Mouse (Mus musculus) limb, embryonic 10.5 days (tissue): ENCODE measurements around the gene Radil. TPM values are rescaled to one million over a fixed set of nuclear protein-coding genes. Genes with fewer than 3 reads are reported as not detected.

Experiments
- DNase-seq: peaks from one replicate; pipeline ENCODE4 v3.0.0-alpha.2; 2017; ENCODE audit warnings: low spot score
- H3K27ac ChIP-seq: fragments of 300-500 bp; sonication (generic); 2 replicates; pipeline ENCODE4 v1.5.1; 2016; ENCODE audit warnings: mild to moderate bottlenecking
- H3K27me3 ChIP-seq: fragments of 300-500 bp; sonication (generic); 2 replicates; pipeline ENCODE4 v1.6.1; 2016; ENCODE audit warnings: low read depth, mild to moderate bottlenecking; ENCODE audit not compliant: poor library complexity, severe bottlenecking
- H3K36me3 ChIP-seq: fragments of 300-500 bp; sonication (generic); 2 replicates; pipeline ENCODE4 v1.6.1; 2016; ENCODE audit warnings: mild to moderate bottlenecking, moderate library complexity
- H3K4me1 ChIP-seq: fragments of 300-500 bp; sonication (generic); 2 replicates; pipeline ENCODE4 v1.6.1; 2016
- H3K4me3 ChIP-seq: fragments of 300-500 bp; sonication (generic); 2 replicates; pipeline ENCODE4 v1.5.1; 2016; ENCODE audit warnings: mild to moderate bottlenecking, moderate library complexity
- H3K9me3 ChIP-seq: fragments of 300-500 bp; sonication (generic); replicated peaks from 2 replicates; pipeline ENCODE4 v1.6.1; 2016; ENCODE audit warnings: mild to moderate bottlenecking
- WGBS: fragments of 180-500 bp; shearing (Covaris S2); methylation state at CpG from one replicate; pipeline ENCODE4 v1.1.7; 2016; 5-methylcytosine and 5-hydroxymethylcytosine counted together
- polyA plus RNA-seq: library from polyadenylated mRNA; unstranded; fragments of >200 nt; fragmentation: Nextera tagmentation; extraction: Ambion mirVana; gene quantifications from 2 replicates; pipeline ENCODE4 v1.2.1, GENCODE M21; 2016

Gene Radil
- polyA plus RNA-seq: 1.8 and 2.6 TPM in 2 replicates

DNA sequence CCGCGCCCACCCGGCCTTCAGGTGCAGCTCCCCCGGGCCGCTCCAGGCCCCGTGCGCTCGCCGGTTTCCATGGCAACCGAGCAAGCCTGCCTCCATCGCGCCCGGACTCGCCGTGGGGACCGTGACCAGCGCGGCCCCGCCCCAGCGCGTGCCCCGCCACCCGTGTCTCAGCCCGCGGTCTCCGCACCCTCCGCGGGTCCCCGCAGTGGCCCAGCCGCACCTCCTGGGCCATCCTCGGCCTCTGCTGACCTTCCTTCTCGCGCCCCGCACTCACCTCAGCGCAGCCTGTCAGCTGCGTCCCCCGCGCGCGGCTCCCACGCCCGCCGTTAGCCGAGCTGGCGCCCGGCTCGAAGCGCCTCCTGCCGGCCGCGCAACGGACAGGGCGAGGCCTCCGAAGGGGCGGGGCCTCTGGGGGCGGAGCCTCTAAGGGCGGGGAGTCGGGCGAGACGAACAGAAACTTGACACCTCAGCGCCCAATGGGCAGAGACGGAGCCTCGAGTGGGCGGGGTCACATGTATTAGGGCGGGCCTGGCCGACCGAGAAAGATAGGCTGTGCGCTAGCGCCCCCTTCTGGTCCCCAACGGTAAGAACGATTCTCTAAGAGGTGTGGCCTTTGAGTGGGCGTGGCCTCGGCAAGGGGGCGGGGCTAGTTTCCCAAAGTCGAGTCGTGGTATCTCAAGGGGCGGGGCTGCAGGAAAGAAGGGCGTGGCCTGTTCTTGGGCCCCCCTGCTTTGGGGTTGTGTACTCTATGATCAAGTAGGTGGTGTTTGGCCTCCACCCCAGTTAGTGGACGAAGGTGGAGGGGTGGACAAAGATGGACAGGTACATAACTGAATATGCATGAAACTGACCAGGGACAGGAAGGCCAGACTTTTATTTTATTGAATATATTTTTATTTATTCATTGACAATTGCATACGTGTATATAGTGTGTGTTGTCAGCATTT, at the start of gene Radil:
Gene Radil (minus strand): TSS at position 393 of the 947 bp plus-strand sequence.
- H3K4me3 ChIP-seq: peak within 1 kb of the TSS; percentile 67
- 0 out of 2 replicates have a peak, but pooled peaks cover 11% of the 10 kb centered on the region for H3K27me3 ChIP-seq
- peak; percentile 97 for DNase-seq
- peaks cover 30% of the 10 kb centered on the region for H3K4me1 ChIP-seq
- peak within 1 kb of the TSS; percentile 78 for H3K27ac ChIP-seq
- no peaks in the 10 kb centered on the region for H3K36me3 ChIP-seq
- no peaks in the 10 kb centered on the region for H3K9me3 ChIP-seq
- 3% methylated on average over 80 of the region's 80 CpGs for WGBS

DNA sequence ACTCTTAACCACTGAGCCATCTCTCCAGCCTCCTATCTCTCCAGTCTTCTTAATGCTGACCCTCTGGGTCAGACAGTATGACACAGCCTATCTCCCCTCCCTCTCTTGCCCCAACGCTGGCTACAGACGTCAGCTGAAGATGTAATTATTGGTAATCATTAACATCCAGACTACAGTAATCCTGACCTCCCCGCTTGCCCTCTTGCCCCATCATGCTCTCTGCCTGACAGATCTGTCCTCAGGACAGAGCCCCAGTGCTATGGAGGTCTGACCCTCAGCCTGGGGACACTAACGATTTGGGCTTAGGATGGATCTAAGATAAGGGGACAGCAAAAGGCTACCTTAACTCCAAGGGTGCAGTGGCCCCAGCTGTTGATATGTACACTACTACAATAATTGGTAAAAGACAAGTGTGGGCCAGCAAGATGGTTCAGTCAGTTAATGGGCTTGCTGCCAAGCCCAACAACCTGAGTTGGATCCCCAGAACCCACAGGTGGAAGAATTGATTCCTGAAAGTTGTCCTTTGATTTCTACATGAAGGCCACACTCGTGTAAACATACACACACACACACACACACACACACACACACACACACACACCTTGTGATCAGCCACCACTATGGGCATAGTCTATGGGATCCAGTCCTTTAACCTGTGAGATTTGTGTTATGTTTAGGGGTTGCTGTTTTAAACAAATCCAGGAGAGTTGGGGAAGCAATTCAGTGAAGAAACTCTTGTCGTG, 46.9 kb upstream of the Radil start:
- WGBS: 75% methylated on average over 6 of the region's 6 CpGs
- DNase-seq: no peak
- H3K9me3 ChIP-seq: no peaks in the 10 kb centered on the region
- peaks cover 9% of the 10 kb centered on the region for H3K4me1 ChIP-seq
- no peaks in the 10 kb centered on the region for H3K36me3 ChIP-seq
- no peak overlapping the region for H3K27ac ChIP-seq
- no peaks in the 10 kb centered on the region for H3K27me3 ChIP-seq
- no peak overlapping the region for H3K4me3 ChIP-seq

DNA sequence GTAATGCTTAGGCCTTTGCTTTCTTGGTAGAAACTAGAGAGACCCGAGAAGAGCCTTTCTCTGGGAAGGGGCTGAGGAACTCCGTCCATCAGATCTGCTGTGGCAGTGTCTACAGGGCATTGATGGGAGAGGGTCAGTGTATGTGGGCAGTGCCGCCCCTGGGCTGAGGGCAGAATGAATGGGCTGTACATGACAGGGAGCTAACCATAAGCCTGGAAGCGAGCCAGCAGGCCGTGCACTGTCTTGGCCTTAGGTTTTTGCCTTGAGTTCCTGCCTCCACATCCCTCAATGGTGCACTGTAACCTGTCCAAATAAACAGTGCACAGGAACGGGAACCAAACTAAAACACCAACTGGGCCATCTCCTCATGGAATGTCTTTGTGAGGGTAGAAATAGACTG, 45.8 kb upstream of the Radil start:
- Histone ChIP-seq H3K4me1 (peaks cover 13% of the 10 kb centered on the region), H3K9me3 (no peaks in the 10 kb centered on the region), H3K36me3 (no peaks in the 10 kb centered on the region), H3K27ac (no peak overlapping the region), H3K4me3 (no peak overlapping the region), H3K27me3 (no peaks in the 10 kb centered on the region)
- no peak for DNase-seq
- WGBS: 89% methylated on average over 6 of the region's 6 CpGs

DNA sequence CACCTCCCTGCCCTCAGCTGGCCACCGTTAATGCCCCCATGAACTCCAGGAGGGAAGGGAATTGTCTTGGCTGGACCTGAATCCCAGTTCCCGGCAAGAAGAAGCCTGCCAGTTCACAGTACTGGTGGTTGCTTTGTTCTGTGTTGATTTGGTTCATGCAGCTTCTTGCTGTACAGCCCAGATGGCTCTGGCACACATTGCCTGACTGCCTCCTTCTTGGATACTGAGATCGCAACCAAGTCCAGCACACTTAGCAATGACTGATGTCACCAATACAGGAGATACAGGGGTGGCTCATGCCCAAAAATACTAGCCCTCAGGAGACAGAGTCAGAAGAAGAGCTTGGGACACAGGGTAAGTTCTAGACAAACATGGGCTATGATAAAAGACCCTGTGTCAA, 44.8 kb upstream of the Radil start:
- no peaks in the 10 kb centered on the region for H3K36me3 ChIP-seq
- WGBS: 89% methylated on average over 3 of the region's 3 CpGs
- H3K27me3 ChIP-seq: no peaks in the 10 kb centered on the region
- no peak overlapping the region for H3K4me3 ChIP-seq
- DNase-seq: no peak
- no peak overlapping the region for H3K27ac ChIP-seq
- H3K9me3 ChIP-seq: no peaks in the 10 kb centered on the region
- H3K4me1 ChIP-seq: peaks cover 13% of the 10 kb centered on the region

DNA sequence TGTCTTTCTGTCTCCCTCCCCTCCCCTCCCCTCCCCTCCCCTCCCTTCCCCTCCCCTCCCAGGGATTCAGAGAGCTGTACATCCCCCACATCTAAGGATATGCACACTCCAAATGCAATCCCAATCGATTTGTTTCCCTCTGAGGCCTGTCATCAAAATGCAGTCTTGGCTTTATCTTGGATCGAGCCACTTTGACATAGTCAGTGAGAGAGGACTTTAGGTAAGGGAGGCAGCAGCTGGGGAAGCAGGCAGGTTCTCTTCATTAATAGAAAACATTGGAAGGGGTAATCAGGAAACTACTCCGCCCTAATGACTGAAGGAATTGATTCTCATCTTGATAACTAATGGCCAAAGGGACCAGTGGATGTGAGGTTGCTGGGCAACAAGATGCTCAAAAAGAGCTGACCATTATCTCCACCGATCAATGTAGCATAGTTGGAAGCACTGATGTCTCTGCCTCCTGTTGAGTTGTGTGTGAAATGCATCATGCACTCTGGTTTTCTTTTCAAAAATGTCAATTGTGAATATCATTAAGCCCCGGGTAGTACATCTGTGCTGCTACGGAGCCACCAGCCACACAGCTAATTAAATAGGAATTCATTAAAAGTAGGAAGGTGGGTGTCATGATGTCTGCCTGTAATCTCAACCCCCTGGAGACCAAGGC, 40.2 kb upstream of the Radil start:
- 88% methylated on average over 6 of the region's 6 CpGs for WGBS
- no peak for DNase-seq
- H3K36me3 ChIP-seq: no peaks in the 10 kb centered on the region
- no peak overlapping the region for H3K4me3 ChIP-seq
- H3K4me1 ChIP-seq: peaks cover 20% of the 10 kb centered on the region
- H3K27me3 ChIP-seq: no peaks in the 10 kb centered on the region
- no peaks in the 10 kb centered on the region for H3K9me3 ChIP-seq
- no peak overlapping the region for H3K27ac ChIP-seq

DNA sequence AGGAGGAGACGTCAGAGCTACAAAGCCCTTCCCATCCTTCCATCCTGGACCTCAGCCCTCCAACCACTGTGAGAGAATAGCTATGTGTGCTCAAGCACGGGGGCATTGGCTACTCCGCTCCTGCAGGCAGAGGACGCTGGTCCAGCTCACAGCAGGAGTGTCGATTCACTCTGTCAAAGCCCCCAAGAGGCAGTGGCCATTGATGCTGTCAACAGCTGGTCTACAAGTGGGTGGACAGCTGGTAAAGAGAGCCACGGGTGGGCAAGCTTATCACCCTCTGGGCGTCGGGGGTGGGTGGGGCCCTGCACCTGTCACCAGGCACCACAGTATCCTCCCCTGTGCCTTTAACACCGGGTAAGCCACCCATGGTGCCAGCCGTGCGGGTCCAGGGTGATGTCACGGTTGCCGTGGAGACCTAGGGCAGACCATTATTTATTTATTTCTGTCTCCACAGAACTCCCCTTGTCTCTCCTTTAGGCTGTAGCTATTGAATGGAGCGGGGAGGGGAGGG, 32.8 kb upstream of the Radil start:
- Histone ChIP-seq H3K36me3 (no peaks in the 10 kb centered on the region), H3K9me3 (no peaks in the 10 kb centered on the region), H3K4me1 (no peaks in the 10 kb centered on the region), H3K27ac (no peak overlapping the region), H3K4me3 (no peak overlapping the region), H3K27me3 (no peaks in the 10 kb centered on the region)
- DNase-seq: no peak
- WGBS: 74% methylated on average over 14 of the region's 14 CpGs

DNA sequence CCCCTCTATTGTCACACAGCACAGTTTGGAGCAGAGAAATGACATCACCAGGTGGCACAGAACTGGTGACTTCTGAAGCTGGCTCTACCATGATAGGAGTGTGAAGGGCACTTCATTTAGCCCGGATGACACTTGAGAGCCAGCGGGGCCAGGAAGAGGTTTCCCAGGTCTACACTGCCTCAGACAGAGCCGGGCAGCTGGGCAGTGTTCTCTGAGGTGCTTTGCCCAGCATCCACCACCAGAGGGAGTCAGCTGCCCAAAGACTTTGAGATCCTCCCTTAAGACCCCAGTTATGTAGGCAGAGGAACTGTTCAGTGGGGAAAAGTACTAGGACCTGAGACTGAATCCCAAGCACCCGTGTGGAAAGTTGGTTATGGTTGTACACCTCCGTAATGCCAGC, 30.6 kb upstream of the Radil start:
- 22% methylated on average over 5 of the region's 5 CpGs for whole genome bisulfite sequencing
- Histone ChIP-seq H3K36me3 (no peaks in the 10 kb centered on the region), H3K27me3 (no peaks in the 10 kb centered on the region), H3K27ac (no peak overlapping the region), H3K4me3 (no peak overlapping the region), H3K4me1 (no peaks in the 10 kb centered on the region), H3K9me3 (no peaks in the 10 kb centered on the region)
- peak; percentile 77 for DNase-seq

DNA sequence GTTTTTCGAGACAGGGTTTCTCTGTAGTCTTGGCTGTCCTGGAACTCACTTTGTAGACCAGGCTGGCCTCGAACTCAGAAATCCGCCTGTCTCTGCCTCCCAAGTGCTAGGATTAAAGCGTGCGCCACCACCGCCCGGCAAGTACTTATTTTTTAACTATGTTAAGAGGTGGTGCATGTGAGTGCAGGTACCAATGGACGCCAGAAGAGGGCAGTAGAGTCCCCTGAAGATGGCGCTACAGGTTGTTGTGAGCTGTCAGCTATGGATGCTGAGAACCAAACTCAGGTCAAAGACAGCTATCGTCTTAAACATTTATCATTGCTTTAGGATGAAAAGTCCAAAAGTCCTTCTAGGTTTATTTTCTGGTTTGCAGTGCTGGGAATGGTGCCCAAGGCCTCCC, 27.3 kb upstream of the Radil start:
- no peak for DNase-seq
- no peaks in the 10 kb centered on the region for H3K9me3 ChIP-seq
- WGBS: 87% methylated on average over 10 of the region's 10 CpGs
- H3K36me3 ChIP-seq: no peaks in the 10 kb centered on the region
- H3K27ac ChIP-seq: no peak overlapping the region
- no peaks in the 10 kb centered on the region for H3K27me3 ChIP-seq
- H3K4me1 ChIP-seq: no peaks in the 10 kb centered on the region
- H3K4me3 ChIP-seq: no peak overlapping the region

DNA sequence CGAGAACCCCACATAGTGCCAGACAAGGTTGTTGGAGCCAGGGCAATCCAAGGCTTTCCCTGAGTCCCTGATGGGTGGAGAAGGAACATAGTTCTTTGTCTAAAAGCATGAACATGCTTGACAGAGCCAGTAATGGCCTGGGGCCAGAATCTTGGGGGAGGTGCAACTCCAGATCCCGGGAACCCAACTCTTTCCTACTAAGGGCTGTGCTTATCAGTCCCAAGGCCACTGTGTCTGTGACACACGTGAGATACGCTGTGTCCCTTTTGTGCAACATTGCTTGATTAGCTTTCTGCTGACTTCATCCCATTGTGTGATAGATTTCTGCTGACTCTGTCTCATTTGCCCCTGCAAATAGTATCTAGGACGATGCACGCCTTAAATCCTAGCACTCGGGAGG, 25.9 kb upstream of the Radil start:
- DNase-seq: no peak
- H3K36me3 ChIP-seq: no peaks in the 10 kb centered on the region
- no peak overlapping the region for H3K4me3 ChIP-seq
- H3K27ac ChIP-seq: no peak overlapping the region
- no peaks in the 10 kb centered on the region for H3K27me3 ChIP-seq
- WGBS: 90% methylated on average over 7 of the region's 7 CpGs
- H3K4me1 ChIP-seq: no peaks in the 10 kb centered on the region
- no peaks in the 10 kb centered on the region for H3K9me3 ChIP-seq

GRCm38 (mm10) chr5:142574323-142575057, 23.6 kb upstream of the Radil start:
- H3K27ac ChIP-seq: no peak overlapping the region
- no peaks in the 10 kb centered on the region for H3K9me3 ChIP-seq
- 84% methylated on average over 8 of the region's 8 CpGs for WGBS
- H3K36me3 ChIP-seq: no peaks in the 10 kb centered on the region
- no peak for DNase-seq
- no peak overlapping the region for H3K4me3 ChIP-seq
- H3K27me3 ChIP-seq: no peaks in the 10 kb centered on the region
- no peaks in the 10 kb centered on the region for H3K4me1 ChIP-seq

- Histone ChIP-seq H3K4me3 (no peak overlapping the region), H3K27me3 (no peaks in the 10 kb centered on the region), H3K4me1 (no peaks in the 10 kb centered on the region), H3K27ac (no peak overlapping the region), H3K36me3 (no peaks in the 10 kb centered on the region), H3K9me3 (0 out of 2 replicates have a peak, but pooled peaks cover 2% of the 10 kb centered on the region)
- WGBS: 94% methylated on average over 1 of the region's 1 CpGs
- no peak for DNase-seq
These were observed 13.7 kb upstream of the Radil start for GRCm38 (mm10) chr5:142564606-142565005.

GRCm38 (mm10) chr5:142560261-142560660, 9.4 kb upstream of the Radil start:
- no peak overlapping the region for H3K4me3 ChIP-seq
- no peak overlapping the region for H3K27ac ChIP-seq
- H3K27me3 ChIP-seq: no peaks in the 10 kb centered on the region
- 51% methylated on average over 7 of the region's 7 CpGs for WGBS
- H3K36me3 ChIP-seq: no peaks in the 10 kb centered on the region
- DNase-seq: no peak
- no peaks in the 10 kb centered on the region for H3K9me3 ChIP-seq
- no peaks in the 10 kb centered on the region for H3K4me1 ChIP-seq
